Mouse (Mus musculus) spleen, adult 2 months (tissue): Measurements from ENCODE around the gene Tmem201.

Experiments used
- CTCF ChIP-seq: fragments of 200-500 bp; IDR thresholded peaks from 2 replicates; pipeline ENCODE4 v1.5.1; 2011; ENCODE audit warnings: mild to moderate bottlenecking, inconsistent platforms; ENCODE audit not compliant: insufficient read depth, insufficient read length, insufficient replicate concordance; ENCODE audit errors: extremely low read depth
- POLR2A ChIP-seq: fragments of 200-500 bp; IDR thresholded peaks from 2 replicates; pipeline ENCODE4 v1.6.1; 2011; ENCODE audit warnings: low read depth, low read length, inconsistent platforms

DNA sequence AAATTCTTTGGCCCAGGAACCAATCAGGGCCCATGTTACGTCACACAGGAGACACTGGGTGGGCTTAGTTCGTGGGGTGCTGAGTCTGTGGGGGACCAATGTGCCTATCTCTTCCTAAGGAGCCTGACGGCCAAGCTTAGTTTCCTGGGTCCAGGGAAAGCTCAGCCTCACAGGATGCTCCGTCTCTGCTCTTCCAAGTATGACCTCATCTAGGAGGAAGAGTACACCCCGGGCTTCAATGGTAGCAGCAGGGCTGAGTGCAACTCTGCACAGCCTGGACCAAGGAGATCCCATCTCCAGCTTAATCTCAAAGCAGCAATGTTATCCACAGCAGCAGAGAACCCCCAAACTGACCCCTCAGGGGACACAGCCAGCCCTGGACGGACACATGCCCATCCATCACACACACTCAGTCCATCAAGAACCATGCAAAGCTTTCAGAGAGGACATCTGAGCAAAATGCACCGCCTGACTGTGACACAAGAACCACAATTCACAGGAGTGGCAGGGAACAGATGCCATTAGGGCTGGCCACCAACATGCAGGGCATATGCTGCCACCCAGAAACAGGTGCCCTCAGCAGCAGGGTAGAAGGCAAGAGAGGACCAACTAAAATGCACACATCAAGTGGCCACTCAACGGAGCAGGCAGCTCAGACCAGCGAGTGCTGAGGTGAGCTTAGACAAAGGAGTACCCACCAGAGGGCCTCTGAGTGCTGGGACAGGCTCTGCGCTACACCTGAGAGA, 2.9 kb downstream of the Tmem201 start:
- TF ChIP-seq POLR2A (no peak), CTCF (no peak)
